ENCODE assay signal across 18 mouse cellular contexts in the genomic region with DNA sequence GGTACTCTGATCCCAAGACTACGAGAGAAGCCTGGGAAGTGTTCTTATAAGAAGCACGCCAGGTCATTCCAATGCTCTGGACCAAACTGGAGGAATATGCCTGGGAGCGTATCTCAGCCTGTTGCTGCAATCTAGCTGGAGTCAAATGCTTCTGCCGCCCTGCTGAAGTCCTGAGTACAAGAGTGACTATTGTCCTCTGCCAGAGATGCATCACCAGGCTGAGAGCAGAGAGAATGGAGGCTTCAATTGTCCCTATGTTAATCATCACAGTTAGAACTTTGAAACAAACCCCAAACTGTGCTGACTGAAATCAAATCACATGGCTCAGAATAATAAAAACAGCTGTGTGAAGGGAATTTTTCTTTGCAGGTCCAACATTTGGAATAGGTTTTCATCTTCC. TPM values are rescaled to one million over a fixed set of nuclear protein-coding genes. Genes with fewer than 3 reads are reported as not detected.
A peak's percentile ranks its signal among the peaks of the same experiment; 100 is the strongest.
DNase-seq lines count a peak whose midpoint lies in the region; ATAC-seq lines count a peak whose summit lies in the region.
"Had no signal": no experiment of that assay in that cellular context is flagged by ENCODE, and none has a peak within 500 bp of the region (broad histone marks: within the 10 kb centered on the region; RNA-seq: fewer than 3 reads in every experiment).

No protein-coding gene starts in this region.

- no peak for DNase-seq in frontal cortex, postnatal 25 days (ENCODE audit: low spot score in 2 of 2)
- peak; percentile 20 to 25 for DNase-seq in layer of hippocampus, adult 8-10 months (ENCODE audit: low spot score in 2 of 2)
- no peak for DNase-seq in layer of hippocampus, postnatal 10 days (ENCODE audit: low spot score in 2 of 2)
- peak; percentile 27 for DNase-seq in right cerebral cortex, adult 18-20 months
- DNase-seq in right cerebral cortex, postnatal 4 days: no peak
- no peak for DNase-seq in testis, postnatal 10 days (ENCODE audit: low spot score)
- DNase-seq: adrenal gland, adult 2 months; cerebellum, adult 11-12 months; kidney, postnatal 36 days; liver, postnatal 0 days; right cerebral cortex, postnatal 25 days; thymus, postnatal 25 days had no signal

- peak; percentile 23; the same call in 1 of the 2 replicates for ATAC-seq in frontal cortex, adult (ENCODE audit: low TSS enrichment)
- ATAC-seq: forebrain, embryonic 16.5 days; hindbrain, postnatal 0 days; intestine, embryonic 16.5 days; liver, postnatal 0 days; lung, postnatal 0 days; Patski had no signal

RNA-seq across cellular contexts. Expression of gene Efcab5, which starts 15.0 kb away (rescaled TPM):
- 1 to 10 TPM; 3.0 to 6.1 (median 4.4) TPM for total RNA-seq in layer of hippocampus, adult 8-10 months (2022)
- total RNA-seq in layer of hippocampus, postnatal 10 days (2021): 1 to 10 TPM; 2.3 to 2.4 TPM

RNA-seq across cellular contexts. Expression of gene Ssh2, which starts 42.4 kb away (rescaled TPM):
- total RNA-seq in layer of hippocampus, adult 8-10 months (2022): 10 to 100 TPM; 33.1 to 38.3 (median 36.1) TPM
- 10 to 100 TPM; 44.9 to 46.5 TPM for total RNA-seq in layer of hippocampus, postnatal 10 days (2021)

Comparison
In these comparisons a context has a peak if more than half of its experiments do, and no peak if none do; other contexts are left out.
1. DNase-seq: peak in layer of hippocampus, adult 8-10 months (2 of 2) and right cerebral cortex, adult 18-20 months (single experiment); none in frontal cortex, postnatal 25 days (0 of 2), layer of hippocampus, postnatal 10 days (0 of 2), right cerebral cortex, postnatal 4 days (single experiment) and testis, postnatal 10 days (single experiment).